Mouse (Mus musculus) kidney, postnatal 4 days (tissue): Measurements from ENCODE around the gene Stra8.

Experiments
- DNase-seq, 2 experiments: peaks; one replicate each; pipeline ENCODE4 v3.0.0; 2021; ENCODE audit warnings: mixed read lengths in 2 of 2

Stra8 gene

DNA sequence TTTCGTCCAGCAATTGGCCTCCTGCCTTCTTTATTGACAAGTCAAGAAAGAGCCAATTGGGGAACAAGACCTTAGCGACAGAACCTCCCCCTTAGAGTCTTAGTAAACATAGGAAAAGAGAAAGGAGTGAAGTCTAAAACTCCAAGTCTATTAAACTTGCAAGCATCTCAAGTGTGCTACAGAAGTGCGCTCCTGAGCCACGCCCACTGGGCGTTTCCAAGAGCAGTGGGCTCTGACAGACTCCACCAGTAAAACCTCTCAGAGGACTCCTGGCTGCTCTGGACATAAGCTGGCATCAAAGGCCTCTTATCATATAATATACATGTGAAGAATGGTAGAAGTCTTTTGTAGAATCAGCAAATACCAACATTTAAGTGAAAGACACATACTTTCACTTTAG, 16.5 kb upstream of the Stra8 start:
- peak in 1 of 2 experiments; percentile 50 for DNase-seq

DNA sequence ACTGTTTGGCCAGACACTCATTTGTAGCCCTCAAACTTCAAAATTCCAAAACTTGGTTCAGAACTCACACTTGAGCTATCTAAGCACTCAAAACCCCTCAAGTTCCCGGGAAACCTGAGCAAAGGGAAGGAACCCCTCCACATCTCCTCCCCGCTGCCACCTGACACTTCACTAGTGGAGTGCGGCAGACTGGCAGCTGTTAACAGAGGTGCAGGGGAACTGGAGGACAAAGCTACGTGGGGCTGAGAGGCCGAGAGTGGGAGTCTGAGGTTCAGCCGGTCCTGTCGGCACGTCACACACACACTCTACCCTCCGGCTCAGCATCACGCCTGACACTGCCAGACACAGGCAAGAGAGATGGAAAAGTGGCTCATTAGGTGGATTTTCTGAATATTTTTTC, 16.1 kb upstream of the Stra8 start:
- no peak for DNase-seq

DNA sequence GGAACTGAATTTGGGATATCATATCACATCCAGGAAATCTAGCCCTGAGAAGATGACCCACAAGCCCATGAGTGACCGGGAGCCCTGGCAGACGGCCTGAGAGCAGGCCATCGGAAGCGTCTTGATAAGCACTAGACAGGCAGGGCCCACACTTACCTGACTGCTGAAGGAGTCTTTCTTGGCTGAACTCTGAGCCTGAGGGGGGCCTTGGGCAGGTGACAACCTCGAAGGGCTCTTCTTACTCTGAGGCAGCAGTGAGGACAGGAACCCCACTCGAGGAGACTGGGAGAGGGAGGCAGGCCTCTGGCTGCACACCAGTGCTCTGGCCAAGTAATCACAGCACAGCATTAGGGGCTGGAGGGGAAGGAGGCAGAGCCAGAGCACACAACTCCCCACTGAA, 15.6 kb upstream of the Stra8 start:
- DNase-seq: no peak

DNA sequence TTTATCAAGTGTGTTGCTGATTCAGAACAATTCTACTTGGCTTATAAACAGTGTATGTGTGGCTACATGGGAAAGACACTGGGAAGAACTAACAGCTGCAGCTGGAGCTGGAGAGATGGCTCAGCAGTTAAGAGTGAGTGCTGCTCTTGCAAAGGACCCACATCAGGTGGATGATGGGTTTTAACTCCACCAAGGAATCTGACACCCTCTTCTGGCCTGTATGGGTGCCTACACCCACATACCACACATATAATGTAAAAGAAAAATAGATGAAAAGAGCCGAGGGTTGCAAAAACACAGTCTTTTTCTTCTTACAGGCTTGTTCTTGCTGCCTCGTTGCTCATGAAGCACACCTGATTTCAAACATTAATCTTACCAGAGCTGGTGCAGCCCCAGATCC, 13.8 kb upstream of the Stra8 start:
- DNase-seq: no peak

DNA sequence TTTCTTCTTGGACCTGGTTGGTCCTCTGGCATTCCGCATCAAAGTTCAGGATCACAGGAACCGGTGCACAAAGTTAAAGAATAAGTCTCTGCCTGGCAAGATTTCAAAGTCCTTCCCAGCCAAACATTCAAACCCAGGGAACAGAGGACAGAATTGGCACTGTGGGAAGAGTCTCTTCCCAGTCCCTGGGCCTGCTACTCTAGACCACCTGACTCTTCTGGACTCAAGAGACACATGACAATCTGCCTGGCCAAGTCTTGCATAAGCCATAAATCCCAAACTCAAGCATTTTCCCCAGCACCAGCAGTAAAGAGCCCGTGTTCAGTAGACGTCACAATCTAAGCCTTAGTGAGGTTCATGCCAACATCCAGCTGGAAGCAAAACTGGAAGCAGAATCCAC, 13.3 kb upstream of the Stra8 start:
- no peak for DNase-seq

DNA sequence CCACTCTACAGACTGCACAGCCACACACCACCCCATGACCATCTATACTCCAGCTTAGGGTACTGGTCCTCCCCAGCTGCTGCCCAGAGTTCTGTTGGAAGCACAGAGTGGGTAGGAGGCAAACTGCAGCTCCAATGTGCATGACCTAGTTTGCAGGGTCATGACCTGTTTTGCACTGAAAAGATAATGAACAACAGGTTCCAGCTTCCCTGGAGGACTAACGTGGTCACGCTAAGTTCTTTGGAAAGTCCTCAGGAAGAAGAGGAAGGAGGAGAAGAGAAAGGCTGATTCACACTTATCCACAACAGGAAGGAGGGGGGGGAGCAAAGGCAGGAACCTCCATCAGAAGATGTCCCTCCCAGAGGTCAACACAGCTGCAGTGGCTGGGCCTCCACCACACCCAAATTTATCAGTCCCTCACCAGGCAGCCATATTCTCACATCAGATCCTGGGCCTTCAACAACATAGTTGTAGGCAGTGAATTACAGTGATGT, 12.8 kb upstream of the Stra8 start:
- no peak for DNase-seq

DNA sequence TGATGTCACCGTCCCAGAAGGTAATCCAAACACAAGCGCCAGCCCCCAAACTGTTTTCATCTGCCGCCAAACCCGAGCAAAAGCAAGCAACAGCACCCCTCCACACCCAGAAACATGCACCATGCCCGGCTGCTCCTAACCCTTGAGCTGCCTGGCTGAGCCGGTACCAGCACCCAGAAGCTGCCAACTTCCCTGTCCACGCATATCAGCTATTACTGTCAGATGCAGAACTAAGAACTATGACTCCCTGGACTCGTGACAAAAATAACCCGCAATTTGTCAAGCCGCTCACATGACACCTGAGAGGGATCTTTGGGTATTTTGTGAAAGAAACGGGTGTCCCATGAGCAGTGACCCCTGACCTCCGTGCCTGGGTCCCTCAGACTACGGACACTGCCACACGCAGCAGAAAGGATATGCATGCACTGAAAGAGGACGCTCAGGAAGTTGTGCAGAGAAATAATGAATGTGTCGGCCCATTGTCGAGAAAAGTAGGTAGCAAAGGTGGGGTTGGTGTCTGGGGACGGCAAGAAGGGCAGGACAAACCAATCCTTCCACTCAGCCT, 12.2 kb upstream of the Stra8 start:
- DNase-seq: no peak

DNA sequence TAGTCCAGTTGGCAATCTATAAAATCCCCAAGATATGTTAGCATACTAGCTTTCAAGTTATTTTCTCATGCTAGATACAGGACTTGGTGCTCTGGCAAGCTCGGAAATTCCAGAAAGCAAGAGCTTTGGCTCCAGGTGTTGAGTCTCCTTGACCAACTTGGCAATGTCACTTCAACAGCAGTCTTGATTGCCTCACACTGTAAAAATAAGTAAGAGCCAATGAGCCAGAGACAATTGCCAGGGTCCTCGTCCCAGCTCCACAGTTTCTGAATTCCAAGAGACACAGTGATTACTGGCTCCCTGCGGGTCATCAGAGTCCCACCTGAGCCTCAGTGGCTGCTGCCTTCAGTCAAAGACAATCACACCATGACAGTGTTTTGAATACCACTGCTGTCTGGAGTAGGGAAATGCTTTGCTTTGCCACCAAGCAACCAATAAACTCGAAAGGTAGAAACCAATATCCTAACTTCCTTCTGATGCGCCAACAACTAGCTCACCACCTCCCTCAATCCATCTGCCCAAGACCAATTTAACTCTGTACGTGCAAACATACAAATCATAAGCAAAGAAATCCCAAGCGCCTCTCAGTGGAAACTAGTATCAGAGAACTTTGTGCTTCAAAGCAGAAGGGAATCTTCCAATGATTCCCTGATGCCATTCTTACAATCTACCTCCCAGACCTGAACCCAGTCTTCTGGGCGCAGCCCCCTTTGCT, 10.2 kb upstream of the Stra8 start:
- no peak for DNase-seq

DNA sequence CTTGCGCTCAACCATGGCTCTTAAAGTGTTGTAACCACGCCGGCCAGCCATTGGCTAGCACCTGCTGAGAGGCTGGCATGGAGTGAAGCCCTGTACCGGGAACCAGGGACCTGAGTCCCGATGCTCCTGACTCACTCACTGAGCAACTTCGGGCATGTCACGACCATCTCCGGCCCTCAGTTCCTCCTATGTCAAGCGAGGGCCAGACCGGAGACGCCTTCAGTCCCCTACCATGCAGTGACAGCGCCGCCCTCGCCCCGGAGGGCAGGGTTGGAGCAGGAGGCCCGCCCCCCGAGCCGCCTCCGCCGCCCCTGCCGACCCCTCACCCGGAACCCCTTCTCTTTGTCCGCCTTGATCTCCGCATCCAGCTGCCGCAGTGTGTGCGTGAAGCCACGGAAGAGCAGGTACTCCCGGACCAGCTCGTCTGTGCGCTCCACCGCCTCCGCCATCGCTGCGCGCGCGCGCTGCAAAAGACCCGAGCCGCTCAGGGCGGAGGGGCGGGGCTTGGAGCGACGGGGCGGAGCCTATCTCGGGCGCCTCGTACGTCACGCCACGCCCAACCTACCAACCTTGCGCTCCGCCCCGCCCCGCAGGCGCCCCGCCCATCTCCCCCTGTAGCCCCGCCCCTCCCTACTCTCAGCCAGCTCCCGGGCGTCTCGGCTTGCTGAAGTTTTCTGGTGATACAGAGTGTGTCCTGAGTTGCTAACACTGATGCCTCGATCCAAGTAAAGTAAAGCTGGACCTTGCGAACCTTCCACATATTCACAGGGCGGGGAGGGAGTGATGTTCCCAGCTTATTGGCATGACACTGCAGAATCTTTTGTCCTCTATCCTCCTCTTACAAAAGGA, 9.4 kb upstream of the Stra8 start, which contains the start of gene Wdr91:
TSS of gene Wdr91 (minus strand) at position 506 of the 849 bp plus-strand sequence.
- DNase-seq: peak; percentile 98 to 99

DNA sequence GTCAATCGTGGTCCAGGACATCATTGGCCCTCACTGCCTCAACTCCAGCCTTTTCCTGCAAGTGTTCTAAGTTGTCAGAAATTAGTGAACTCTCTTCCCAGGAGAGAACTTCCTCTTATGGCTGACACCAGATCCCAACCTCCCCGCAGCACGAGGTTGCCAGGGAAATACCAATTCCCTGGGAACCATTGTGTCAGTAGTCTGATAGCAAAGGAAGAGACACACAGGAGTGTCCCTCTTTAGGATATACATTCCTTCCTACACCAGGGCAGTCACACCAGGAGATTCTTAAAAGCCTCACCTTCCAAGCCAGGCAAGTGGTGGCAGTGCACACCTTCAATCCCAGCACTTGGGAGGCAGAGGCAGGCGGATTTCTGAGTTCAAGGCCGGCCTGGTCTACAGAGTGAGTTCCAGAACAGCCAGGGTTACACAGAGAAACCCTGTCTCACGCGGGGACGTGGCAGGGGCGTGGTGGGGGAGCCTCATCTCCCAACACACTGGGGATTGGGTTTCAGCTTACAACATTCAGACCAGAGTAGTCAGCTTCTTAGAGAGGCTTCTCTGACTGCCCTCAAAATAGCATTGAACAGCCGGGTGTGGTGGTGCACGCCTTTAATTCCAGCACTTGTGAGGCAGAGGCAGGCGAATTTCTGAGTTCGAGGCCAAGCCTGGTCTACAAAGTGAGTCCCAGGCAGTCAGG, 6.5 kb upstream of the Stra8 start:
- DNase-seq: no peak

DNA sequence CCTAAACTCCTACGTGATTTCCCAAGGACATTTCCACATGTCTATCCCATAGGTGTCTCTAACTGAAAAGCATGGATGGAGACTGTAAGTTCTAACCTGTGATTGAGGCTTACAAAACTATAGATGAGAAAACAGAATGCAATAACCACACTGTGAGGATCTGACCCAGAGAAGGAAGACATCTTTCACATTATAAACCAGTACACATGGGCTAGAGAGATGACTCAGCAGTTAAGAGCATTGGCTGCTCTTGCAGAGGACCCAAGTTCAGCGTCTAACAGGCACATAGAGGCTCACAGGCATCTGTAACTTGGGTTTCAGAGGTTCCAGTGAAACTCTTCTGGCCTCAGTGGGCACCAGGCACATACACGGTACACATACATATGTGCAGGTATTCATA, 5.5 kb upstream of the Stra8 start:
- DNase-seq: no peak

DNA sequence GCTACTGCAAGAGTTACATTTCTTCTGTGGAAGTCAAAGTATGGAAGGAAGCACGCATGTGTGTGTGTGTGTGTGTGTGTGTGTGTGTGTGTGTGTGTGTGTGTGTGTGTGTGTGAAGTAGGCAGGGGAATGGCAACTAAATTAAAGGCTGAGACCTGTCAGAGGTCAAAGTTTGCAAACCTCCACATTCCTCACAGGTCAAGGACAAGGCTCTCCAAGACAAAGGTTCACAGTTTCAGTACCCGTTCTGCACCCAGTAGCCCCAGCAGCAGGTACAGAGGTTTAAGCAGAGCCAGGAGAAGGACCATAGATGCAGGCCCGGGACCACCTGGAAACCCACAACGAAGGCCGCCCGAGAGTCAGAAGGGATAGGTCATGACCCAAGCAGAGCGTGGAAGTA, 817 bp upstream of the Stra8 start:
- no peak for DNase-seq

DNA sequence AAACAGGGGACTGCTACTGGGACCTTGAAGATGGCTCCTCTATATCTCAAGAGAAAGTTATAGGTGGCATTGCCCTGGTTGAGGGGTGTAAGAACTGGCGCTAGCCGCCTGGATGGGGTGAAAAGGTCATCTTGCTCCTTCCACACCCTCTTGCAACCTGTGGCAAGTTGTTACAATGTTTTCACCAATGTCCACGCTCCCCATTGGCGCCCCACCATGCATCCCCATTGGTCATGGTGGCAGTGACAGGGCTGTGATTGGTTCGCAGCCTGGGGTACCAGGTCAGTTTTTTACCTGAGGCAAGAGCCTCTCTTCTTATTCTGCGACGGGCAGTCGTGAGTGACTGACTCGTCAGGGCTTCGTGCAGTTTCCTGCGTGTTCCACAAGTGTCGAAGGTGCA, 668 bp downstream of the Stra8 start:
- no peak for DNase-seq

DNA sequence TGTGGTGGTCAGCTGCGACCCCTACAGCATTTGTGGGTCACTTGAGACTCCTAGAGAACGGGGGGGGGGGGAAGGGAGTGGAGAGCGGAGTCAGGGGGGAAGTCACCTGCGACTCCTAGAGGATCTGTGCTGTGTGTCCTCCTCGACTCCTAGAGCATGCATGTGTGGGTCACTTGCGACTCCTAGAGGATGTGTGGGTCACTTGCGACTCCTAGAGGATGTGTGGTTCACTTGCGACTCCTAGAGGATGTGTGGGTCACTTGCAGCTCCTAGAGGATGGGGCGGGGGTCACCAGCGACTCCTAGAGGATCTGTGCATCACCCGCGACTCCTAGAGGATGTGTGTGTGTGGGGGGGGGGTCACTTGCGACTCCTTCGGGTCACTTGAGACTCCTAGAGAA, 2.0 kb downstream of the Stra8 start:
- DNase-seq: peak; percentile 67 to 78

DNA sequence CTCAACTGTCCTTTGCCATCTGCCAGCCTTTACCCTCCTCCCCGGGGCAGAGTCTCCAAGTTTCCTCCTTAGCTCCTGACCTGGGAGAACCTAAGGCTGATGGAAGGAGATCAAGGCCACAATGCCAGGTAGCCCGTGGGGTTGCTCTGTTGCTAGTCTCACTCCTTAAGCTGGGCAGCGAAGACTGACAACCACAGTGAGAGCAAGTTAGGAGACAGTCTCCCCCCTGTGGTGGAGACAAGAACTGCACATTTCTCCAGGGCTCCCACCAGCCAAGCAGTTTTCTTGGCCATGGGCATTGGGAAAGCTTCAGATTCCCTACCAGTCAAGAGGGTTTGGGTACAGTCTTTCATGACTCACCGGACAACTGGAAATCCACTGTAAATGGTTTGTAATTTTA, 7.2 kb downstream of the Stra8 start:
- peak; percentile 82 to 84 for DNase-seq

DNA sequence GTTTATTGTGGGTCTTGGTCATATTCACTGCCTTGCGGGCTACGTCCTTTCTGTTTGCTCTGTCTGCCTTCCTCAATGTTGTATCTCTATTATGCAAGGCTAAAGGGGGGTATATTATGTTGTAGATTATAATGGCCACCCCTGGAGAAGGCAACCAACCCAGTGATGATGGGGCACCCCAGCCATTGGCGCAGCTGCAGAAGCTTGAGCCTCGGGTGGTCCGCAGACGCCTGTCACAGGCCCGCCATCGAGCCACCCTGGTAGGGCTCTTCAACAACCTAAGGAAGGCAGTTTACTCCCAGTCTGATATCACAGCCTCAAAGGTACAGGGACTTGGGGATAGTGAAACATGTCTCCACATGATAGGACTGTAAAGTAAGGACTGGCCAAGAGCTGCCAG, 7.6 kb downstream of the Stra8 start:
- DNase-seq: no peak

DNA sequence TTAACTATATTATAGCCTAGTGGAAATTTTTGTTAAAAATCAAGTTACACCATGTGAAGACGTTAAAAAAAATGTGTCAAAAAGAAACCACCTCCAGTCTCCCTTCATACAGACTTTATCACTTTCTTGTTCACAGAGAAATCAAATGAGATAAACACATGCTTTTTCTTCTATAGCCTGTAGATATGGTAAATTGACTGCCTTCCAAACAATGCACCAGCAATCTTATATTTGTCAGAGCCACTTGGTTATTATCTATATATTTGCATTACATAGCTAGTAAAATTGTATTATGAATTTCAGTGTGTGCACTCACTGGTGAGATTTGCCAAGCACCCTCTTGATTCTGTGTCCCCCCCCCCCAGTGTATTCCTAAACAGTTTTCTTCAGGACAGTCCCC, 12.7 kb downstream of the Stra8 start:
- no peak for DNase-seq

DNA sequence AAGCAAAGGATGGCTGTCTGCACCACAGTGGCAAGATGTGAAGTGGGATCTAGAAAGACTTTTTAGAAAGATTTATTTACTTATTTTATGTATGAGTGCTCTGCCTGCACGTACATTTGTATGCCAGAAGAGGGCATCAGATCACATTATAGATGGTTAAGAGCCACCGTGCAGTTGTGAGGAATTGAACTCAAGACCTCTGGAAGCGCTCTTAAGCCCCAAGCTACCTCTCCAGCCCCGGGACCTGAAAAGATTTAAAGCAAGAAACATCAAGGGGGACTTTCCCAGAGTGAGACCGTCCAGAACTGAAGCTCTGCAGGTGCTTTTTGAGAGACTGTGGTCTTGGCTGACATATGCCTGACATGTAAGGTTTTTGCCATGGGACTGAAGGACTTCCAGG, 16.8 kb downstream of the Stra8 start:
- DNase-seq: no peak

DNA sequence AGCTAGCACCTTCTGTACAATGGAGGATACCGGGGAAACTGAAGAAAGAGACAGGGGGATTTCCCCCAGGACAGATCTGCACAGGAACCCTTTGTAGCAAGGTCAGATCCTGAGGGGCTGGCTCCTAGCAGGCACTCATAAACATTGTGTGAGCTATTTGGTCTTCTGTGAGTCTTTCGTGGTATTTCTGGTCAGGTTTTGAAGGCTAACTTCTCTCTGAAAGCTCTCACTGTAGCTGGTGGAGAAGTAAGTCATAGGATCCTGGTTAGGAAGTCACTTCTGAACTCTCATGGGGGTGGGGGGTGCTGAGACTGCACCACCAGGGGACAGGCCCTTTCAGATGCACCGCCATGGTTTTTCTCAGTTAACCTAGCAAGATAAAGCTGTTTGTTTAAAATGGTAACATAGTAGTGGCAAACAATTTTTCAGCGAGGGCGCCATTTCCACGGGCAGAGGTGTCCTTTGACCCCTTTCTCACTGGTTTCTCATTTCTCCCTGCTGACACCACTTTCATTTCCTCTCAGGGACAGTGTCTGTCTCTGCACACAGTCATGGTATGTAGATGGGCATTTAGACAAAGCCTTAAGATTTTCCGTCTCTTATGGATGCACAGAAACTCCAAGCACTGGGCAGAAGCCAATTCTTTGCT, 18.4 kb downstream of the Stra8 start:
- DNase-seq: no peak

DNA sequence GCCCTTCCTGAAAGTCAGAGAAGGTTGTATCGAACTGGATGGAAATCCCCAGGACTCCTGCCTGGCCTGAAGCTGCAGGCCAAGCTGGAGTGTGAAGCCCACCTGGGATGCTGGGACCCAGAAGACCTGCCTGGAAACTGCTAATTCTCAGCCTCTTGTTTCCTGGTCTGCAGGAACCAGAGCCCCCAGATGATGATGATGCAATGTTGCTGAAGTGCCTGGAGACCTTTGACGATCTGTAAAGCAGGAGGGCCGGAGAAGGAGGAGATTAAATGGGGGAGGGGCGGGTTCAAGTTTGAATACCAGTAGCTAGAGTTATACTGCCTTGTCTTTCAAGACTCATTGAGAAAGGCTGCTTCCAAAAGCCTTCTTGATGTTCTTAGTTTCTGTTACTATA, 19.0 kb downstream of the Stra8 start:
- DNase-seq: no peak

DNA sequence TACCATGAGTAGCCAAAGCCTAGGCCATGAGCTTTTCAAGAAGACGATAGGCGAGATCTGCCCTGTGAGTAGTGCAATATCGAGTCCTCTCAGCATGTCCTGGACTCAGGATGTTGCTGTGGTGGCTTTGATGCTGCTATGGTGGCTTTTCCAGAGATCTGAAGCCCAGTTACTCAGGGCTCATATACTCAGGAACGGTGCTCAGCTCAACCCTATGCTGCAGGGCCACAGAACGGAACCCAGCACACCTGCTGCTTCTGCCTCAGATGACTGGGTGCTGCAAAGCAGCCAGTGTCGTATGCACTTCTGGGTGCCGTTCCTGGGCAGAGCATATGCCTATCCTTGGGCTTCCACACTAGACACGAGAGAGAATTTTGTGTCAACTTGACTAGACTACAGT, 19.5 kb downstream of the Stra8 start:
- no peak for DNase-seq

DNA sequence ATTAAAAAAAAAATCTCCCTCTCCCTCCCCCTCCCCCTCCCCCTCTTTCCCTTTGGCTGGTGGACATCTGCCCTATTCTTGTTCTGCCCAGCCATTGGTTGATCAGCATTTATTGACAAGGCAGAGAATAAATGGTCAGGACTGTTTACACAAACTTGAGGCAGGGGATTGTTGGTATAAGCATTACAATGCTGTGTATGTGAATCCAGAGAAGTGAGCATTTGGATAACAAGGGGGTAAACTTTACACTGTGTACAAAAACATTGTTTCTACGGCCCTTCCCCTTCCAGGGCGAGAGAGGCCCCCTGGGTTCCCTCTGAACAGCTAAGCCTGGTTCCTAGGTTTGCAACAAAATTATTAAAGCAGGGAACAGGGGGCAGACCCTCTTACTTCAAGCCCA, 21.5 kb downstream of the Stra8 start:
- no peak for DNase-seq

DNA sequence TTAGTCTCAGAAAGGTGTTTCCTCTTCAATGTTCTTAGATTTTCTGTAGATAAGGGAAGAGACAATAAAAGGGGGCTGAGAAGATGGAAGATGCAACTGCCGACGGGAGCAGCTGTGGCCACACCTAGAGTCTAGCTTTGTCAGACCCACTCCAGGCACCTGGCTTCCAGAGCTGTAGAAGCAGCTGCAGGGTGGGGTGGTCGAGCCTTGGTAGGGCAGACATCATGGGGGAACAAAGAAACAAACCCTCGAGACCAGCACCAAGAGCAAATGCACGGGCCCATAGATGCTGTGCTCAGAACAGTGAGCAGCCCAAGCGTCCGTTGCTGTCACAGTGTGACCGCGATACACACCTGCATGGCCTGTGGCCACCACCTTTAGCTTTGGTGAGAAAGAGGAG, 22.5 kb downstream of the Stra8 start:
- DNase-seq: no peak
